Mouse (Mus musculus) kidney, embryonic 14.5 days (tissue): Measurements from ENCODE around the gene Nsd2. TPM values are rescaled to one million over a fixed set of nuclear protein-coding genes. Genes with fewer than 3 reads are reported as not detected.

Experiments used
- ATAC-seq: fragments of 200-750 bp; cut with Nextera tagmentation; 2 replicates; pipeline ENCODE4 v1.8.0; 2017; ENCODE audit warnings: moderate number of reproducible peaks, mild to moderate bottlenecking, moderate TSS enrichment, moderate library complexity; ENCODE audit not compliant: low FRiP score, low TSS enrichment
- H3K27ac ChIP-seq: fragments of 300-500 bp; sonication (generic); 2 replicates; pipeline ENCODE4 v1.5.1; 2014; ENCODE audit warnings: low read depth, mild to moderate bottlenecking, low read length, moderate library complexity, mixed read lengths
- H3K27me3 ChIP-seq: fragments of 300-500 bp; sonication (generic); 2 replicates; pipeline ENCODE4 v1.6.1; 2014; ENCODE audit warnings: mild to moderate bottlenecking, low read length; ENCODE audit not compliant: control insufficient read depth, insufficient read depth
- H3K36me3 ChIP-seq: fragments of 300-500 bp; sonication (generic); 2 replicates; pipeline ENCODE4 v1.6.1; 2014; ENCODE audit warnings: low read length, mixed read lengths; ENCODE audit not compliant: control insufficient read depth, insufficient read depth
- H3K4me1 ChIP-seq: fragments of 300-500 bp; sonication (generic); 2 replicates; pipeline ENCODE4 v1.6.1; 2014; ENCODE audit warnings: low read length, mixed read lengths; ENCODE audit not compliant: control insufficient read depth, insufficient read depth
- H3K4me2 ChIP-seq: fragments of 300-500 bp; sonication (generic); replicated peaks from 2 replicates; pipeline ENCODE4 v1.6.1; 2014; ENCODE audit warnings: low read depth, mild to moderate bottlenecking, low read length
- H3K4me3 ChIP-seq: fragments of 300-500 bp; sonication (generic); 2 replicates; pipeline ENCODE4 v1.5.1; 2014; ENCODE audit warnings: mild to moderate bottlenecking, low read length
- H3K9ac ChIP-seq: fragments of 300-500 bp; sonication (generic); 2 replicates; pipeline ENCODE4 v1.6.1; 2014; ENCODE audit warnings: low read depth, mild to moderate bottlenecking, low read length, moderate library complexity
- H3K9me3 ChIP-seq: fragments of 300-500 bp; sonication (generic); 2 replicates; pipeline ENCODE4 v1.6.1; 2016; ENCODE audit warnings: low read length; ENCODE audit not compliant: control insufficient read depth
- WGBS: fragments of 180-500 bp; shearing (Covaris S2); extraction: QIAGEN DNeasy Blood & Tissue Kit; methylation state at CpG from one replicate; pipeline ENCODE4 v1.1.7; 2014; 5-methylcytosine and 5-hydroxymethylcytosine counted together
- polyA plus RNA-seq: library from polyadenylated mRNA; unstranded; fragments of >200 nt; fragmentation: Nextera tagmentation; extraction: Ambion mirVana; gene quantifications from 2 replicates; pipeline ENCODE4 v1.2.1, GENCODE M21; 2014

The Nsd2 gene
- polyA plus RNA-seq = 49.2 and 68.7 TPM in 2 replicates

GRCm38 (mm10) chr5:33819876-33820732, at the start of gene Nsd2:
TSS of gene Nsd2 (plus strand) at chr5:33820725.
- under 1% methylated on average over 87 of the region's 136 CpGs for WGBS
- H3K4me2 ChIP-seq = peak within 1 kb of the TSS; percentile 90
- H3K27ac ChIP-seq = peak within 1 kb of the TSS; percentile 98
- no peaks in the 10 kb centered on the region for H3K27me3 ChIP-seq
- H3K36me3 ChIP-seq = peaks cover 4% of the 10 kb centered on the region; the same call in 1 of the 2 replicates
- H3K4me3 ChIP-seq = peak within 1 kb of the TSS; percentile 99
- peaks cover 32% of the 10 kb centered on the region for H3K4me1 ChIP-seq
- peak; percentile 86 for ATAC-seq
- peak within 1 kb of the TSS; percentile 98 for H3K9ac ChIP-seq
- H3K9me3 ChIP-seq = no peaks in the 10 kb centered on the region

GRCm38 (mm10) chr5:33777195-33777594, 43.3 kb upstream of the Nsd2 start:
- ATAC-seq = no peak
- peaks cover 6% of the 10 kb centered on the region for H3K4me1 ChIP-seq
- H3K27ac ChIP-seq = no peak overlapping the region
- no peaks in the 10 kb centered on the region for H3K9me3 ChIP-seq
- no peak overlapping the region for H3K4me3 ChIP-seq
- no peak overlapping the region for H3K9ac ChIP-seq
- peaks cover 23% of the 10 kb centered on the region for H3K36me3 ChIP-seq
- no peak overlapping the region for H3K4me2 ChIP-seq
- H3K27me3 ChIP-seq = no peaks in the 10 kb centered on the region

GRCm38 (mm10) chr5:33781964-33782344, 38.6 kb upstream of the Nsd2 start:
- ATAC-seq = 0 out of 2 replicates have a peak, but pooled peaks have one; percentile 4
- WGBS = 5% methylated on average over 11 of the region's 11 CpGs
- Histone ChIP-seq H3K9me3 (no peaks in the 10 kb centered on the region), H3K4me3 (peak overlapping the region; percentile 82), H3K4me1 (peaks cover 6% of the 10 kb centered on the region), H3K9ac (peak overlapping the region; percentile 78), H3K27me3 (no peaks in the 10 kb centered on the region), H3K27ac (peak overlapping the region; percentile 44; the same call in 1 of the 2 replicates), H3K36me3 (peaks cover 9% of the 10 kb centered on the region), H3K4me2 (peak overlapping the region; percentile 77)

GRCm38 (mm10) chr5:33782345-33782998, 38.1 kb upstream of the Nsd2 start, which contains the start of gene Letm1:
TSS of gene Letm1 (minus strand) at chr5:33782817.
- Histone ChIP-seq H3K4me3 (peak within 1 kb of the TSS; percentile 82), H3K9me3 (no peaks in the 10 kb centered on the region), H3K36me3 (peaks cover 5% of the 10 kb centered on the region), H3K27ac (peak within 1 kb of the TSS; percentile 44; the same call in 1 of the 2 replicates), H3K4me1 (peaks cover 6% of the 10 kb centered on the region), H3K9ac (peak within 1 kb of the TSS; percentile 78), H3K27me3 (no peaks in the 10 kb centered on the region), H3K4me2 (peak within 1 kb of the TSS; percentile 77)
- peak; percentile 100 for ATAC-seq
- under 1% methylated on average over 65 of the region's 65 CpGs for WGBS

GRCm38 (mm10) chr5:33782999-33783390, 37.5 kb upstream of the Nsd2 start:
- H3K4me2 ChIP-seq = peak overlapping the region; percentile 77
- H3K4me1 ChIP-seq = peaks cover 6% of the 10 kb centered on the region
- no peaks in the 10 kb centered on the region for H3K9me3 ChIP-seq
- H3K27me3 ChIP-seq = no peaks in the 10 kb centered on the region
- peak overlapping the region; percentile 18 for H3K9ac ChIP-seq
- 3% methylated on average over 6 of the region's 6 CpGs for WGBS
- no peak overlapping the region for H3K27ac ChIP-seq
- peak overlapping the region; percentile 82 for H3K4me3 ChIP-seq
- ATAC-seq = peak; percentile 86
- H3K36me3 ChIP-seq = peaks cover under 1% of the 10 kb centered on the region

- H3K36me3 ChIP-seq = no peaks in the 10 kb centered on the region
- no peak overlapping the region for H3K4me3 ChIP-seq
- H3K9ac ChIP-seq = no peak overlapping the region
- no peaks in the 10 kb centered on the region for H3K27me3 ChIP-seq
- WGBS = 79% methylated on average over 5 of the region's 5 CpGs
- no peak overlapping the region for H3K4me2 ChIP-seq
- H3K9me3 ChIP-seq = no peaks in the 10 kb centered on the region
- no peak overlapping the region for H3K27ac ChIP-seq
- no peak for ATAC-seq
- no peaks in the 10 kb centered on the region for H3K4me1 ChIP-seq
Measured at GRCm38 (mm10) chr5:33791912-33792643, 28.4 kb upstream of the Nsd2 start.

DNA sequence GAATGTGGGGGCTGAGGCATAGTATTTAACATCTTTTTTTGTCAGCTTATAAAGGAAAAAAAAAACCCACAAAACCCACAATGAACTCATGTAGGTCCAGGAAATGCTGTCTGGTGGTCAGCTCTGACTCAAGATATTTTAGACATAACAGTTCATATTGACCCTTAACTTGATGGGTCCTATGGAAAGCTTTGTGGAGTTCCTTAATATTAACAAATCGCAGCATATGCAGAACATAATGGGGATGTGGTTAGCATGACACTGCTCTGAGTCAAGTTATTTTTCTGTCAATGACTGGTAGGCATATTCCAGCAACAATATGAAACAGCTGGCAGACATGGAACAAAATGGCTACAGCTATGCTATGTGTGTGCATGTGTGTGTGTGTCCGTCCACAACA, 17.2 kb upstream of the Nsd2 start:
- Histone ChIP-seq H3K4me1 (no peaks in the 10 kb centered on the region), H3K9me3 (peaks cover 16% of the 10 kb centered on the region; the same call in 1 of the 2 replicates), H3K27ac (no peak overlapping the region), H3K4me3 (no peak overlapping the region), H3K36me3 (no peaks in the 10 kb centered on the region), H3K27me3 (no peaks in the 10 kb centered on the region), H3K9ac (no peak overlapping the region), H3K4me2 (no peak overlapping the region)
- ATAC-seq = no peak
- WGBS = 87% methylated on average over 2 of the region's 2 CpGs

DNA sequence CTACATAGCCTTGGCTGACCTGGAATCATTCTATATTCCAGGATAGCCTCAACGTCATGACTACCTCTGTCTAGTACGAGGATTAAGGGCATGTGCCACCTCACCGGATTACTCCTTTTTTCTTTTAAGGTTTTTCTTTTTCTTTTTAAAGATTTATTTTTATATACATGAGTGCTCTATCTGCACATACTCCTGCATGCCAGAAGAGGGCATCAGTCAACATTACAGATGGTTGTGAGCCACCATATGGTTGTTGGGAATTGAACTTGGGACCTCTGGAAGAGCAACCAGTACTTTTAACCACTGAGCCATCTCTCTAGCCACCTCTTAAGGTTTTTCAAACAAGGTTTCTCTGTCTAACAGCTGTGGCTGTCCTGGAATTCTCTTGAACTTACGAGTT, 9.0 kb upstream of the Nsd2 start:
- Histone ChIP-seq H3K9ac (no peak overlapping the region), H3K4me2 (no peak overlapping the region), H3K27me3 (no peaks in the 10 kb centered on the region), H3K36me3 (no peaks in the 10 kb centered on the region), H3K4me1 (no peaks in the 10 kb centered on the region), H3K27ac (no peak overlapping the region), H3K9me3 (no peaks in the 10 kb centered on the region), H3K4me3 (no peak overlapping the region)
- WGBS = 88% methylated on average over 4 of the region's 4 CpGs
- ATAC-seq = no peak
